Mouse (Mus musculus) ovary, postnatal 36 days (tissue): ENCODE measurements at regions not wholly inside any gene's neighbourhood (a gene's known extent, or its start where the extent isn't known, plus 50 kb on each side); places are given as distances from the start of the nearest gene placed in this dataset.
A peak's percentile ranks its signal among the peaks of the same experiment; 100 is the strongest.

ENCODE experiments used
- DNase-seq: peaks from one replicate; pipeline ENCODE4 v3.0.0; 2022; ENCODE audit warnings: low spot score, mixed read lengths

GRCm38 (mm10) chr3:78901838-78902484, 384.4 kb downstream of the Rapgef2 start:
- DNase-seq, result peak; percentile 32

- no peak for DNase-seq
Measured at GRCm38 (mm10) chr3:78901016-78901837, 385.1 kb downstream of the Rapgef2 start.

- no peak for DNase-seq
Measured at GRCm38 (mm10) chr3:78899446-78900230, 386.7 kb downstream of the Rapgef2 start.

GRCm38 (mm10) chr3:78889326-78889725, 397.0 kb downstream of the Rapgef2 start:
- no peak for DNase-seq

- DNase-seq, result no peak
Measured at GRCm38 (mm10) chr3:78884715-78885114, 401.6 kb downstream of the Rapgef2 start.

GRCm38 (mm10) chr3:78884029-78884428, 402.3 kb downstream of the Rapgef2 start:
- DNase-seq, result no peak

GRCm38 (mm10) chr3:78880072-78880471, 406.2 kb downstream of the Rapgef2 start:
- DNase-seq, result no peak

GRCm38 (mm10) chr3:78877323-78877722, 409.0 kb downstream of the Rapgef2 start:
- no peak for DNase-seq

GRCm38 (mm10) chr3:78866896-78867295, 419.4 kb downstream of the Rapgef2 start:
- DNase-seq, result no peak

- no peak for DNase-seq
Measured at GRCm38 (mm10) chr3:78866083-78866726, 420.1 kb downstream of the Rapgef2 start.

- no peak for DNase-seq
Measured at GRCm38 (mm10) chr3:78863005-78863404, 423.3 kb downstream of the Rapgef2 start.

GRCm38 (mm10) chr3:78846617-78847318, 439.5 kb downstream of the Rapgef2 start:
- no peak for DNase-seq

- no peak for DNase-seq
Measured at GRCm38 (mm10) chr3:78841173-78841572, 445.1 kb downstream of the Rapgef2 start.

GRCm38 (mm10) chr3:78836824-78837223, 449.5 kb downstream of the Rapgef2 start:
- no peak for DNase-seq

GRCm38 (mm10) chr3:78825505-78825904, 460.8 kb downstream of the Rapgef2 start:
- DNase-seq, result peak; percentile 19

- no peak for DNase-seq
Measured at GRCm38 (mm10) chr3:78812425-78812824, 473.9 kb downstream of the Rapgef2 start.

- no peak for DNase-seq
Measured at GRCm38 (mm10) chr3:78810431-78811152, 475.7 kb downstream of the Rapgef2 start.

- DNase-seq, result no peak
Measured at GRCm38 (mm10) chr3:78803176-78803575, 483.1 kb downstream of the Rapgef2 start.

- no peak for DNase-seq
Measured at GRCm38 (mm10) chr3:78795951-78796455, 490.3 kb downstream of the Rapgef2 start.

- no peak for DNase-seq
Measured at GRCm38 (mm10) chr3:78792440-78793057, 493.8 kb downstream of the Rapgef2 start.
